Mouse (Mus musculus) stomach, postnatal 0 days (tissue): ENCODE data around the gene Ifrd2. TPM values are rescaled to one million over a fixed set of nuclear protein-coding genes. Genes with fewer than 3 reads are reported as not detected.
"Not testable (repeated sequence)": the region's sequence is repeated elsewhere in the genome, so short reads cannot be mapped to it uniquely, and the experiment has no call there.

ENCODE experiments used
- ATAC-seq: fragments of 200-750 bp; cut with Nextera tagmentation; 2 replicates; pipeline ENCODE4 v1.8.0; 2017; ENCODE audit not compliant: low FRiP score, low TSS enrichment
- DNase-seq: peaks from one replicate; pipeline ENCODE4 v3.0.0-alpha.2; 2016; ENCODE audit warnings: low spot score
- H3K27ac ChIP-seq: fragments of 300-500 bp; sonication (generic); replicated peaks from 2 replicates; pipeline ENCODE4 v1.5.1; 2014; ENCODE audit warnings: mild to moderate bottlenecking, control low read depth
- H3K27me3 ChIP-seq: fragments of 300-500 bp; sonication (generic); 2 replicates; pipeline ENCODE4 v1.6.1; 2014; ENCODE audit warnings: low read length; ENCODE audit not compliant: control insufficient read depth, insufficient read depth
- H3K36me3 ChIP-seq: fragments of 300-500 bp; sonication (generic); 2 replicates; pipeline ENCODE4 v1.6.1; 2014; ENCODE audit warnings: low read length, mixed read lengths; ENCODE audit not compliant: control insufficient read depth, insufficient read depth
- H3K4me1 ChIP-seq: fragments of 300-500 bp; sonication (generic); replicated peaks from 2 replicates; pipeline ENCODE4 v1.6.1; 2014; ENCODE audit warnings: antibody characterized with exemption; ENCODE audit not compliant: control insufficient read depth, insufficient read depth
- H3K4me2 ChIP-seq: fragments of 300-500 bp; sonication (generic); replicated peaks from 2 replicates; pipeline ENCODE4 v1.6.1; 2014; ENCODE audit warnings: low read depth, mild to moderate bottlenecking, control low read depth, moderate library complexity
- H3K4me3 ChIP-seq: fragments of 300-500 bp; sonication (generic); 2 replicates; pipeline ENCODE4 v1.5.1; 2014; ENCODE audit warnings: low read depth, low read length, control low read depth
- H3K9ac ChIP-seq: fragments of 300-500 bp; sonication (generic); 2 replicates; pipeline ENCODE4 v1.6.1; 2014; ENCODE audit warnings: mild to moderate bottlenecking, low read length, control low read depth, mixed read lengths
- H3K9me3 ChIP-seq: fragments of 300-500 bp; sonication (generic); 2 replicates; pipeline ENCODE4 v1.6.1; 2016; ENCODE audit warnings: low read length; ENCODE audit not compliant: control insufficient read depth
- CTCF ChIP-seq: IDR thresholded peaks from 2 replicates; pipeline ENCODE4 v1.5.1; 2016; ENCODE audit warnings: antibody characterized with exemption, low read depth, mild to moderate bottlenecking, moderate library complexity
- EP300 ChIP-seq: optimal IDR thresholded peaks from 2 replicates; pipeline ENCODE3; 2016; ENCODE audit warnings: antibody characterized with exemption
- WGBS: fragments of 180-500 bp; shearing (Covaris S2); extraction: QIAGEN DNeasy Blood & Tissue Kit; methylation state at CpG from one replicate; pipeline ENCODE4 v1.1.7; 2014; 5-methylcytosine and 5-hydroxymethylcytosine counted together
- polyA plus RNA-seq: library from polyadenylated mRNA; unstranded; fragments of >200 nt; fragmentation: Nextera tagmentation; extraction: Ambion mirVana; gene quantifications from 2 replicates; pipeline ENCODE4 v1.2.1, GENCODE M21; 2015

The Ifrd2 gene
- polyA plus RNA-seq, 1 experiment from 2014 or later: 35.5 TPM

DNA sequence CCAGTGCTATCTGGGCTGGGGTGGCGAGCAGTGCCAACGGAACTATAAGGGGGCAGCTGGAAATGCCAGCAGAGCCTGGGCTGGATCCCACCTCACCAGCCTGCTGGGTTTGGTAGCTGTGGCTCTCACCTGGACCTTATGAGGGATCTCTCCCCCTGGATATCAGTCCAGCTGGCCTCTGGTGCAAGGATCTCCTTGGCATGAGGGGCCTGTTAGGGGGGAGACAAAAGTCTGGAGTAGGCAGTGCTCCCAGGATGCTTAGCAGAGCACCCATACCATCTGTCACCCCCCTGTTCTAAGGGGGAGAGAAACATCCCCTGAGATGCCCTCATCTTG lies 15.1 kb upstream of the Ifrd2 start:
- H3K4me3 ChIP-seq: no peak overlapping the region
- no peak for ATAC-seq
- H3K4me1 ChIP-seq: peaks cover 15% of the 10 kb centered on the region
- H3K27ac ChIP-seq: no peak overlapping the region
- TF ChIP-seq EP300 (no peak), CTCF (no peak)
- H3K36me3 ChIP-seq: peaks cover 6% of the 10 kb centered on the region; the same call in 1 of the 2 replicates
- H3K9me3 ChIP-seq: no peaks in the 10 kb centered on the region
- no peak for DNase-seq
- no peaks in the 10 kb centered on the region for H3K27me3 ChIP-seq
- WGBS: 97% methylated on average over 2 of the region's 2 CpGs
- no peak overlapping the region for H3K9ac ChIP-seq
- H3K4me2 ChIP-seq: no peak overlapping the region

DNA sequence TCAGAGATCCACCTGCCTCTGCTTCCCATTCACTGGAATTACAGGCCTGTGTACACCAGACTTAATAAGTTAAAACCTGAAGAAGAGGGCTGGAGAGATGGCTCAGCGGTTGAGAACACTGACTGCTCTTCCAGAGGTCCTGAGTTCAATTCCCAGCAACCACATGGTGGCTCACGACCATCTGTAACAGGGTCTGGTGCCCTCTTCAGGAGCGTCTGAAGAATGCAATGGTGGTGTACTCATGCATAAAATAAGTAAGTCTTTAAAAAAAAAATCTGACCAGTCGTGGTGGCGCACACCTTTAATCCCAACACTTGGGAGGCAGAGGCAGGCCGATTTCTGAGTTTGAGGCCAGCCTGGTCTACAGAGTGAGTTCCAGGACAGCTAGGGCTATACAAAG lies 13.7 kb upstream of the Ifrd2 start:
- not testable (repeated sequence) for H3K36me3 ChIP-seq, H3K27me3 ChIP-seq, H3K4me3 ChIP-seq, H3K9me3 ChIP-seq, DNase-seq, H3K4me2 ChIP-seq, H3K27ac ChIP-seq, ATAC-seq, H3K9ac ChIP-seq
- 90% methylated on average over 6 of the region's 6 CpGs for WGBS
- TF ChIP-seq CTCF: peak; percentile 34; the same call in 1 of the 2 replicates
- peaks cover 18% of the 10 kb centered on the region for H3K4me1 ChIP-seq

DNA sequence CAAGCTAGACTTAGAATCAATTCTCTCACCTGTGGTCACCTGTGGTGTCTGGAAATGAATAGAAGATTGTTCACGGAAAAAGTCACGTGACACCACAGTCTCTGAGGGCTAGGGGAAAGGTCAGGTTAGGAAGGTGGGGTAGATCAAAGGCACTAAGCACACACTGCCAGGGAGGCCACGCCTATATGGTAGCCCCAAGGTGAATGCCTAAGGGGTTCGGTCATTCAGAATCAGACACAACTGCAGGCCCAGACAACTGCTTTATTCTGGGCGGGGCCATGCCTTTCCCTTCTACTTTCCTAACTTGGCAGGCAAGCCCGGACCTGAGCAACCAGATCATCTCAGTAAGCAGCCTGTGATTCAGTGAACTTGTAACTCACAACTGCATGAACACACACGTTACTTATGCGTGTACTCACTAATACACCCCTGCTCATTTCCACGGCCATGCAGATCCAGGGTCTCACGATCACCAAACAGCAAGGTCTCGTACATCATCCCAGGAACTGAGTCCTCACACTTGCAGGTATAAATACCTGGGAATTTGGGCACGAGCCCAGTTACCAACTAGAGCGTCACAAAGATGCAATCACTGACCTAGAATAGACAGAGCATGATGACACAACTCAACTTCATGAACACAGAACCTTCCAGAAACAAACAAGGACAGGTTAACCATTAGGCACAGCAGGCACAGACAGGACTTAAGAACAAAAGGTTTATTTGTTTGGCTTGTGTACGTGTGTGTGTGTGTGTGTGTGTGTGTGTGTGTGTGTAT lies 11.7 kb upstream of the Ifrd2 start:
- ATAC-seq (peak; percentile 85), DNase-seq (peak; percentile 83)
- H3K36me3 ChIP-seq: peaks cover 6% of the 10 kb centered on the region; the same call in 1 of the 2 replicates
- no peaks in the 10 kb centered on the region for H3K27me3 ChIP-seq
- H3K9me3 ChIP-seq: no peaks in the 10 kb centered on the region
- no peak overlapping the region for H3K4me2 ChIP-seq
- H3K27ac ChIP-seq: peak overlapping the region; percentile 92
- H3K4me3 ChIP-seq: no peak overlapping the region
- TF ChIP-seq CTCF (no peak), EP300 (peak; percentile 1)
- H3K4me1 ChIP-seq: peaks cover 9% of the 10 kb centered on the region
- WGBS: 53% methylated on average over 14 of the region's 14 CpGs
- H3K9ac ChIP-seq: no peak overlapping the region

DNA sequence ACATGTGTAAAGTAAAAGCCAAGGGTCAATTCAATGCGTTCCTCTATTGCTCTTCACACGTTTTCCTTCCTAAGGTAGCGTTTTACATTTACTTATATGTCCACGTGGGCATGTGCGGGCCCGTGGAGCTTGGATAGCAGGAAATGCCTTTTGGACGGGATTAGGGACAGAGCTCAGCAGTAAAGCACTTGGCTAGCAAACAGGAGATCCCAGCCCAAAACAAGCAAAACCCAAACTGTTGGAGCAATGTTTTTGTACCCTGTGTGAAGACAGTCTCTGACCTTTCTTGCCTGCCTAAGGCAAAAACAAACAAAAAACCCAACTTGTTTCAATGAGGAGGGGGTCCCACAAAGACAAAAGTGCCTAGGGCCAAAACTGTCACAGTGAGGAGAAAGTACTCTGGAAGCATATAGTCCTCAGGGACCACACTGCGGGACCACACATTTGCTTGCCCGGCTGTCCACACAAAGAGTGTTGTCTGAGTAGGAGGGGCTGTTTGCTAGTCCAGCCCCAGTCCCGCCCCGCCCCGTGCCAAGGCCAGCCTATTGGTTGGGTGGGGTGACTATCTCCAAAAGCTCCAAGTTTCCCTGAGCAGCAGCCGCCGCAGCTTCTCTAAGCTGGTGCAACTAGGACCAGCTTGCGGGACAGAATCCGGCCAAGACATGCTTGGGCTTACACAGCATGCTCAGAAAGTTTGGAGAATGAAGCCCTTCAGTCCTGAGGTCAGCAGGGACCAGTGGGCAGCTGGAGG lies 10.9 kb upstream of the Ifrd2 start, which contains the start of gene Hyal1:
Gene Hyal1, plus strand, starts transcription at position 571 of the 751 bp plus-strand sequence.
- DNase-seq: peak; percentile 96
- Histone ChIP-seq H3K9me3 (no peaks in the 10 kb centered on the region), H3K36me3 (peaks cover 6% of the 10 kb centered on the region; the same call in 1 of the 2 replicates), H3K4me2 (peak within 1 kb of the TSS; percentile 69), H3K4me1 (peaks cover 8% of the 10 kb centered on the region), H3K27me3 (no peaks in the 10 kb centered on the region), H3K4me3 (peak within 1 kb of the TSS; percentile 47), H3K27ac (peak within 1 kb of the TSS; percentile 92), H3K9ac (peak within 1 kb of the TSS; percentile 66)
- no peak for TF ChIP-seq EP300
- no peak for TF ChIP-seq CTCF
- WGBS: 9% methylated on average over 16 of the region's 16 CpGs
- ATAC-seq: peak; percentile 68

DNA sequence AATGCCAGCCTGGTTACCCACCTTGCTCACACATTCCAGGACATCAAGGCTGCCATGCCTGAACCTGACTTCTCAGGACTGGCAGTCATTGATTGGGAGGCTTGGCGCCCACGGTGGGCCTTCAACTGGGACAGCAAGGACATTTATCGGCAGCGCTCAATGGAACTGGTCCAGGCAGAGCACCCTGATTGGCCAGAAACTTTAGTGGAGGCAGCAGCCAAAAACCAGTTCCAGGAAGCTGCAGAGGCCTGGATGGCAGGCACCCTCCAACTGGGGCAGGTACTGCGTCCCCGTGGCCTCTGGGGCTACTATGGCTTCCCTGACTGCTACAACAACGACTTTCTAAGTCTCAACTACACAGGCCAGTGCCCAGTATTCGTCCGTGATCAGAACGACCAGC lies 9.6 kb upstream of the Ifrd2 start:
- H3K9me3 ChIP-seq: no peaks in the 10 kb centered on the region
- H3K36me3 ChIP-seq: no peaks in the 10 kb centered on the region
- H3K4me2 ChIP-seq: peak overlapping the region; percentile 69
- peak overlapping the region; percentile 92; the same call in 1 of the 2 replicates for H3K27ac ChIP-seq
- TF ChIP-seq EP300 (no peak), CTCF (no peak)
- DNase-seq (no peak), ATAC-seq (no peak)
- H3K4me1 ChIP-seq: peaks cover 8% of the 10 kb centered on the region
- no peaks in the 10 kb centered on the region for H3K27me3 ChIP-seq
- WGBS: 83% methylated on average over 10 of the region's 10 CpGs
- no peak overlapping the region for H3K9ac ChIP-seq
- peak overlapping the region; percentile 17 for H3K4me3 ChIP-seq

DNA sequence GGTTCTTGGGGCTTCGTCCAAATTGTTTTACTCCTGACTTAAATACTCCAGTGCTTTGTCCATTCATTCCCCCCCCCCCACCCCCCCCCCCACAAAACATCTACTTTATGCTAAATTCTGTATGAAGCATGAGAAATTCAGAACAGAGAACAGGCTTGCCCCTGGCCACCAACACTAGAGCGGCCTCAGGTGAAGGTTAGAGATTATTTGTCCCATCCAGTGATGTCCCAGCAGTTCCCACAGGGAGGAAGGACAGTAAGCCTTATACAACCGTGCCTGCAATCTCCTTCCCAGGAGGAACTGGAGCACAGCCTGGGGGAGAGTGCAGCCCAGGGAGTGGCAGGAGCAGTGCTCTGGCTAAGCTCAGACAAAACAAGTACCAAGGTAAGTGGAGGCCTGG lies 8.9 kb upstream of the Ifrd2 start, which contains the start of gene Naa80:
Gene Naa80, plus strand, starts transcription at position 301 of the 400 bp plus-strand sequence.
- H3K9me3 ChIP-seq: no peaks in the 10 kb centered on the region
- H3K9ac ChIP-seq: peak within 1 kb of the TSS; percentile 23
- 65% methylated on average over 3 of the region's 3 CpGs for WGBS
- no peaks in the 10 kb centered on the region for H3K36me3 ChIP-seq
- H3K4me1 ChIP-seq: peaks cover 8% of the 10 kb centered on the region
- DNase-seq: no peak
- no peak for ATAC-seq
- H3K27me3 ChIP-seq: no peaks in the 10 kb centered on the region
- peak within 1 kb of the TSS; percentile 69 for H3K4me2 ChIP-seq
- H3K27ac ChIP-seq: peak within 1 kb of the TSS; percentile 96
- TF ChIP-seq EP300 (no peak), CTCF (no peak)
- peak within 1 kb of the TSS; percentile 17 for H3K4me3 ChIP-seq
